Mouse (Mus musculus): ENCODE data around the gene Olfr1026. TPM values are rescaled to one million over a fixed set of nuclear protein-coding genes. Genes with fewer than 3 reads are reported as not detected.

The Olfr1026 gene
- not detected for total RNA-seq (2021)
- long read RNA-seq, experiment 1: 0 reads
- long read RNA-seq, experiment 2: 0 reads

DNA sequence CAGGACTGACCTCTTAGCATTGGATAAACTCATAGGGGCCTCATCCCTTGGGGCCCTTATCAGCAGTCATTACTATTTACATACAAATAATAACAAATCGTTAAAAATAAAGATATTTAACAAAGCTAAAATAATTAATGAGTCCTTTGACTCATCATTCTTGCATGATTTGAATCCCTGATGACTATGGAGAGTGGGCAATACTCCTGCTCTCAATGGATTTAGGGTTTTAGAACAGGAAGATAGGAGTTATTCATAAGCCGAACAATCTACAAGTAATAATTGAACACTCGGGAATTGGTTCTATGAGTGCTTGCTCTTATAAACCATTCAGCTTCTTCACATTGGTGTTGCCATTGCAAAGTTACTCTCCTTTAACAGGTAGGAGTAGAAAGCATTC, at the start of gene Olfr1026:
Gene Olfr1026 (plus strand): TSS at position 301 of the 400 bp plus-strand sequence.
- DNase-seq (ENCODE audit: low spot score in 2 of 2): no peak

DNA sequence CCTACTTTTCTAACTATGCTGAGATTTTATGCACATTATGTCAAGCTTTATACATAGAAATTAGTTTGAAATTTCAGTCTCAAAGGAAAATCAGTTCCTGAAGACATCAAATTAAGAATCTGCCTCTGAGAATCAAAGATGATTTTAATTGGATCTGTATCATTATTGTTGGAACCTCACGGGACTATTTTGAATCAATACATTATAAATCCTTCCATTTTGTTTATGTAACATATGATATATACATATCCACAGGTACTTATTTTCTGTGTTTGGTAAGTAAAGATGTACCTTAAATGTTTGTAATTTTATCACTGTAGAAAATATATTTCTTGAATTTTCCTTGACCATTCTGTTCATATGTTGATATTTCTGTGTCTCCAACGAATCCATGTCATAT, 36.0 kb upstream of the Olfr1026 start, which contains the start of gene Olfr1023:
Gene Olfr1023 (plus strand): TSS at position 301 of the 400 bp plus-strand sequence.
- DNase-seq (ENCODE audit: low spot score in 2 of 2): no peak

- DNase-seq (ENCODE audit: low spot score in 2 of 2): no peak
These were observed 16.4 kb upstream of the Olfr1026 start, which contains the start of gene Olfr1024 for GRCm38 (mm10) chr2:85904952-85905351. Olfr1024 (minus strand) TSS chr2:85905052.

GRCm38 (mm10) chr2:85913197-85913596, 8.2 kb upstream of the Olfr1026 start:
- DNase-seq (ENCODE audit: low spot score in 2 of 2): no peak

DNA sequence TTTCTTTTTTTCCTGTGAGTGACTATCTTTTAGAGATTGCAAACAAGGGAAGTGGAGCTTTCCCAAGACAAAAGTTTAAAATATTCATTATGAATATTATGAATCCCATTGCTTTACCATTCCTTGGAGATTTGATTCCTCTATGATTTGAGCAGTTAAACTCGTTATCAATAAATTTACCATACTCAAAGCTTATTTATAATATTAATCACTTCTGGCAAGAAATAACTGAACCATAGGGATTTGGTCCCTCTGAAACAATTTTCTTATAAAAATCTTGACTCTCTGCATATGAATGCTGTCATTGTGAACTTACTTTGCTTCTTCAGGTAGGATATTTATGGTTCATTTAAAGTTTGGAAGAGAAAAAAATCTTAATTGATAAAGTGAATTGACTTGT, 6.5 kb upstream of the Olfr1026 start, which contains the start of gene Olfr1025-ps1:
Gene Olfr1025-ps1 (plus strand): TSS at position 301 of the 400 bp plus-strand sequence.
- no peak for DNase-seq (ENCODE audit: low spot score in 2 of 2)

DNA sequence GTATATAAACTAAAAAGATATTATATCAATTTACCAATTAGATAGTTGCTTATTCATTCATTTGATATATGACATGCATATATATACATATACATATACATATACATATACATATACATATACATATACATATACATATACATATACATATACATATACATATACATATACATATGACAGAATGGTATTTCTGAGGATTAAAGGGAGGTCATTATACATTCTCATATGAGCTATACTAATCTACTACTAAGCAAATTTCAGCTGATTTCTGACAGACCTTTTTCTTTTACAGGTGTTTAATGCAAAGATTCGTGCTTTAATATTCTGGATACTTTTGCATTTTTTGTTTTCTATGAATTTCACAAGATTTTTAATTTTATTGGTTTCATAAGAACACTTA, 28.8 kb downstream of the Olfr1026 start, which contains the start of gene Olfr1028:
Gene Olfr1028 (plus strand): TSS at position 301 of the 400 bp plus-strand sequence.
- no peak for DNase-seq (ENCODE audit: low spot score in 2 of 2)

DNA sequence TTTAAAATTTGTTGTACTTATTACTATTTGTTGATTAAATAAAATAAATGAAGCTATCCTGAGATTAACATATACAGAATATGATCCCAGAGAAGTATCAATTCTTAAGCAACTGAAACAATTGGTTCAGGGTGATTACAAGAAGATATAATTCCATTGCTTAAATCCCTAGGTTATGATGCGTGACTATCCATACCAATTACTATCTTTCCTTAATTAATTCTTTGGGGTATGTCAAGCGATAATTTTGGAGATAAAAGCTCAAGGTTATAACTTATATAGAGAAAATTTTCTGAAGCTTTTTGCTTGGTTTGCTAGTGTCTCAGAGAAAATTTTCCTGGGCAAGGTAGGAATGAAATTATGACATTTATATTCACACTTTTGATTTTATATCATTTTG, 52.2 kb downstream of the Olfr1026 start, which contains the start of gene Olfr1029:
Gene Olfr1029 (plus strand): TSS at position 301 of the 400 bp plus-strand sequence.
- no peak for DNase-seq (ENCODE audit: low spot score in 2 of 2)

Other genes starting within 250 kb of the Olfr1026 start
- gene Olfr1006, start 242.8 kb upstream of the Olfr1026 start, total RNA-seq (2021): not detected
- not detected for gene Olfr1008, start 232.1 kb upstream of the Olfr1026 start, total RNA-seq (2021)
- under 1 TPM in 1 of 2 experiments, not detected in 1; 0.11 TPM for gene Olfr1009, start 206.1 kb upstream of the Olfr1026 start, total RNA-seq (2021)
- not detected for gene Olfr1012, start 158.8 kb upstream of the Olfr1026 start, total RNA-seq (2021)
- gene Olfr1013, start 154.5 kb upstream of the Olfr1026 start, total RNA-seq (2021): not detected
- not detected for gene Olfr1014, start 148.8 kb upstream of the Olfr1026 start, total RNA-seq (2021)
- not detected for gene Olfr1015, start 139.5 kb upstream of the Olfr1026 start, total RNA-seq (2021)
- not detected for gene Olfr1016, start 119.0 kb upstream of the Olfr1026 start, total RNA-seq (2021)
- not detected for gene Olfr1018, start 103.1 kb upstream of the Olfr1026 start, total RNA-seq (2021)
- gene Olfr1019, start 76.1 kb upstream of the Olfr1026 start, total RNA-seq (2021): not detected
- gene Olfr1020, start 74.5 kb upstream of the Olfr1026 start, total RNA-seq (2021): not detected
- not detected for gene Olfr1022, start 53.0 kb upstream of the Olfr1026 start, total RNA-seq (2021)
- gene Olfr1023, start 35.9 kb upstream of the Olfr1026 start, total RNA-seq (2021): not detected
- gene Olfr1024, start 16.5 kb upstream of the Olfr1026 start, total RNA-seq (2021): not detected
- gene Olfr1025-ps1, start 6.4 kb upstream of the Olfr1026 start, total RNA-seq (2021): not detected
- gene Olfr1028, start 28.9 kb downstream of the Olfr1026 start, total RNA-seq (2021): not detected
- not detected for gene Olfr1029, start 52.3 kb downstream of the Olfr1026 start, total RNA-seq (2021)
- not detected for gene Olfr1030, start 57.7 kb downstream of the Olfr1026 start, total RNA-seq (2021)
- not detected for gene Olfr1031, start 68.7 kb downstream of the Olfr1026 start, total RNA-seq (2021)
- gene Olfr1032, start 84.0 kb downstream of the Olfr1026 start, total RNA-seq (2021): not detected
- gene Olfr1033, start 99.1 kb downstream of the Olfr1026 start, total RNA-seq (2021): 1 to 10 TPM; 3.2 to 6.0 TPM
- gene Olfr1034, start 124.3 kb downstream of the Olfr1026 start, total RNA-seq (2021): under 1 TPM; 0.11 to 0.31 TPM
- not detected for gene Olfr1036, start 152.4 kb downstream of the Olfr1026 start, total RNA-seq (2021)
- not detected for gene Olfr1037, start 165.8 kb downstream of the Olfr1026 start, total RNA-seq (2021)
- gene Olfr1039, start 214.4 kb downstream of the Olfr1026 start, total RNA-seq (2021): not detected
- not detected for gene Olfr1040, start 225.2 kb downstream of the Olfr1026 start, total RNA-seq (2021)
- not detected for gene Olfr1042, start 240.3 kb downstream of the Olfr1026 start, total RNA-seq (2021)
- not detected for gene Olfr1043, start 246.0 kb downstream of the Olfr1026 start, total RNA-seq (2021)

Data from adrenal gland, postnatal 4 days (tissue).